Mouse (Mus musculus) E14TG2a.4 (cell line): ENCODE data around the gene Snx22.

Source experiments
- H3K27me3 ChIP-seq: 2 replicates; pipeline ENCODE4 v1.6.1; 2014; ENCODE audit warnings: low read length, control low read depth; ENCODE audit not compliant: insufficient read depth
- H3K36me3 ChIP-seq: 2 replicates; pipeline ENCODE4 v1.6.1; 2014; ENCODE audit warnings: low read length, control low read depth; ENCODE audit not compliant: insufficient read depth
- H3K4me1 ChIP-seq: replicated peaks from 2 replicates; pipeline ENCODE4 v1.6.1; 2014; ENCODE audit warnings: low read depth, low read length, control low read depth
- H3K4me3 ChIP-seq: replicated peaks from 2 replicates; pipeline ENCODE4 v1.5.1; 2014; ENCODE audit warnings: mild to moderate bottlenecking, low read length
- H3K9me3 ChIP-seq: 2 replicates; pipeline ENCODE4 v1.6.1; 2014; ENCODE audit warnings: low read length, control low read depth
- CTCF ChIP-seq: conservative IDR thresholded peaks from 2 replicates; pipeline ENCODE4 v1.5.1; 2014; ENCODE audit warnings: low read length
- NANOG ChIP-seq: IDR thresholded peaks from 2 replicates; pipeline ENCODE4 v1.6.1; 2014; ENCODE audit warnings: borderline replicate concordance, low read length, mixed read lengths
- POU5F1 ChIP-seq: IDR thresholded peaks from 2 replicates; pipeline ENCODE4 v1.6.1; 2014; ENCODE audit warnings: low read length, borderline replicate concordance

Gene Snx22

GRCm38 (mm10) chr9:66049931-66050601, 19.5 kb downstream of the Snx22 start:
- no peak overlapping the region for H3K4me3 ChIP-seq
- TF ChIP-seq NANOG (no peak), CTCF (peak; percentile 34)
- H3K4me1 ChIP-seq, result peaks cover 5% of the 10 kb centered on the region; the same call in 1 of the 2 replicates
- H3K36me3 ChIP-seq, result no peaks in the 10 kb centered on the region; the same call in 1 of the 2 replicates
- peaks cover 5% of the 10 kb centered on the region; the same call in 1 of the 2 replicates for H3K9me3 ChIP-seq
- peaks cover 4% of the 10 kb centered on the region; the same call in 1 of the 2 replicates for H3K27me3 ChIP-seq

GRCm38 (mm10) chr9:66043241-66043640, 26.3 kb downstream of the Snx22 start:
- Histone ChIP-seq H3K9me3 (no peaks in the 10 kb centered on the region), H3K27me3 (no peaks in the 10 kb centered on the region), H3K4me1 (no peaks in the 10 kb centered on the region), H3K36me3 (peaks cover 26% of the 10 kb centered on the region), H3K4me3 (no peak overlapping the region)
- TF ChIP-seq NANOG (no peak), POU5F1 (no peak), CTCF (no peak)

- Histone ChIP-seq H3K4me1 (no peaks in the 10 kb centered on the region), H3K9me3 (no peaks in the 10 kb centered on the region), H3K27me3 (no peaks in the 10 kb centered on the region), H3K4me3 (no peak overlapping the region), H3K36me3 (peaks cover 33% of the 10 kb centered on the region)
- no peak for TF ChIP-seq CTCF
- no peak for TF ChIP-seq POU5F1
- no peak for TF ChIP-seq NANOG
These were observed 27.2 kb downstream of the Snx22 start for GRCm38 (mm10) chr9:66042331-66042730.

GRCm38 (mm10) chr9:66040801-66041200, 28.7 kb downstream of the Snx22 start:
- no peak overlapping the region for H3K4me3 ChIP-seq
- H3K9me3 ChIP-seq, result no peaks in the 10 kb centered on the region
- H3K27me3 ChIP-seq, result no peaks in the 10 kb centered on the region
- peaks cover 37% of the 10 kb centered on the region for H3K36me3 ChIP-seq
- no peaks in the 10 kb centered on the region for H3K4me1 ChIP-seq
- no peak for TF ChIP-seq POU5F1
- TF ChIP-seq CTCF, result no peak
- no peak for TF ChIP-seq NANOG

- Histone ChIP-seq H3K36me3 (peaks cover 40% of the 10 kb centered on the region), H3K9me3 (no peaks in the 10 kb centered on the region), H3K27me3 (no peaks in the 10 kb centered on the region), H3K4me1 (no peaks in the 10 kb centered on the region), H3K4me3 (no peak overlapping the region)
- TF ChIP-seq POU5F1, result no peak
- TF ChIP-seq NANOG, result no peak
- no peak for TF ChIP-seq CTCF
These were observed 30.2 kb downstream of the Snx22 start for GRCm38 (mm10) chr9:66039290-66039689.

GRCm38 (mm10) chr9:66038581-66038980, 30.9 kb downstream of the Snx22 start:
- TF ChIP-seq CTCF, result no peak
- TF ChIP-seq NANOG, result no peak
- TF ChIP-seq POU5F1, result no peak
- H3K9me3 ChIP-seq, result no peaks in the 10 kb centered on the region
- no peaks in the 10 kb centered on the region for H3K27me3 ChIP-seq
- H3K36me3 ChIP-seq, result peaks cover 40% of the 10 kb centered on the region
- no peak overlapping the region for H3K4me3 ChIP-seq
- no peaks in the 10 kb centered on the region for H3K4me1 ChIP-seq

GRCm38 (mm10) chr9:66038082-66038481, 31.4 kb downstream of the Snx22 start:
- Histone ChIP-seq H3K4me1 (no peaks in the 10 kb centered on the region), H3K4me3 (no peak overlapping the region), H3K9me3 (no peaks in the 10 kb centered on the region), H3K36me3 (peaks cover 43% of the 10 kb centered on the region), H3K27me3 (no peaks in the 10 kb centered on the region)
- TF ChIP-seq NANOG (no peak), CTCF (no peak), POU5F1 (no peak)

- Histone ChIP-seq H3K27me3 (no peaks in the 10 kb centered on the region), H3K4me1 (no peaks in the 10 kb centered on the region), H3K4me3 (no peak overlapping the region), H3K9me3 (no peaks in the 10 kb centered on the region), H3K36me3 (peaks cover 23% of the 10 kb centered on the region)
- TF ChIP-seq NANOG (no peak), CTCF (no peak)
These were observed 48.9 kb downstream of the Snx22 start for GRCm38 (mm10) chr9:66020601-66021000.
